Comparison of ENCODE assay signal across 8 mouse cellular contexts in genomic region chr3:97157958-97158599, GRCm38 (mm10). TPM values are rescaled to one million over a fixed set of nuclear protein-coding genes. Genes with fewer than 3 reads are reported as not detected.
A peak's percentile ranks its signal among the peaks of the same experiment; 100 is the strongest.
DNase-seq lines count a peak whose midpoint lies in the region; ATAC-seq lines count a peak whose summit lies in the region.

No protein-coding gene starts in this region.

- peak; percentile 57 for DNase-seq in adipocyte (ENCODE audit: low spot score)
- DNase-seq in cerebellum, postnatal 4 days (ENCODE audit: low spot score in 2 of 2), result peak; percentile 71 to 85
- peak; percentile 74 for DNase-seq in gastrocnemius, postnatal 14 days
- DNase-seq in left cerebral cortex, postnatal 25 days (ENCODE audit: low spot score in 2 of 2), result peak; percentile 88 to 94
- peak; percentile 81 for DNase-seq in mesoderm, embryonic 11.5 days (ENCODE audit: low read depth, low spot score)
- DNase-seq in skeletal muscle tissue, adult 2 months (ENCODE audit: low read depth, low spot score), result peak; percentile 78

- H3K4me3 ChIP-seq in intestine, embryonic 15.5 days (replicated peaks), result peak overlapping the region; percentile 86

- intact Hi-C loops in gastrocnemius, postnatal 14 days (cut with DNase I; ENCODE audit: low total_unique reads), result no loop called here
- intact Hi-C loops in left cerebral cortex, postnatal 25 days (cut with DNase I), result no loop called here

- no peaks in the 10 kb centered on the region for H3K36me3 ChIP-seq in intestine, embryonic 15.5 days

- H3K27me3 ChIP-seq in intestine, embryonic 15.5 days (replicated peaks), result no peaks in the 10 kb centered on the region

- peak overlapping the region; percentile 79 for H3K4me2 ChIP-seq in intestine, embryonic 15.5 days (replicated peaks)

- H3K4me1 ChIP-seq in intestine, embryonic 15.5 days (replicated peaks), result peaks cover 12% of the 10 kb centered on the region

- WGBS in intestine, embryonic 15.5 days, result under 1% methylated on average over 17 of the region's 17 CpGs

- no peaks in the 10 kb centered on the region for H3K9me3 ChIP-seq in intestine, embryonic 15.5 days

- H3K27ac ChIP-seq in intestine, embryonic 15.5 days, result peak overlapping the region; percentile 87

- peak overlapping the region; percentile 47 for H3K9ac ChIP-seq in intestine, embryonic 15.5 days

- peak; percentile 63 for ATAC-seq in intestine, embryonic 15.5 days
- no peak for ATAC-seq in erythroid progenitor cell, adult 5-6 weeks (replicated peaks; ENCODE audit: low FRiP score, poor library complexity, severe bottlenecking)

RNA-seq across cellular contexts. Expression of gene Acp6, which starts 0.5 kb away (rescaled TPM):
- 10 to 100 TPM; 16.3 to 16.9 TPM for total RNA-seq in gastrocnemius, postnatal 14 days (2021)
- 49.7 and 50.1 TPM in 2 replicates for polyA plus RNA-seq in intestine, embryonic 15.5 days (2015; fragmentation: Nextera tagmentation; extraction: Ambion mirVana)
- 10 to 100 TPM; 18.5 to 24.9 TPM for total RNA-seq in left cerebral cortex, postnatal 25 days (2021)
- 8.3 and 13.8 TPM in 2 replicates for total RNA-seq in erythroid progenitor cell, adult 5-6 weeks (2015; ENCODE audit: low replicate concordance)
- 7.2 and 9.9 TPM in 2 replicates for total RNA-seq in erythroid progenitor cell, adult 5-6 weeks (2017; ENCODE audit: low replicate concordance)
